Mouse (Mus musculus): Measurements from ENCODE around the gene Nptx2.

- TF ChIP-seq CTCF (IDR thresholded peaks at IDR 0.05; ENCODE audit: low read depth, low read length) (no peak), POLR2A (IDR thresholded peaks at IDR 0.05; ENCODE audit: borderline replicate concordance, low read depth, low read length) (no peak)
Observed at GRCm38 (mm10) chr5:144594796-144595195, 49.1 kb downstream of the Nptx2 start.

Measured in bone marrow macrophage, adult 2 months (primary cell).